Mouse (Mus musculus) liver, embryonic 14.5 days (tissue): ENCODE measurements around the gene Tspyl3.

Experiments used
- CTCF ChIP-seq: IDR thresholded peaks from 2 replicates; pipeline ENCODE4 v1.5.1; 2016; ENCODE audit warnings: antibody characterized with exemption, low read depth, control low read depth
- EP300 ChIP-seq: IDR thresholded peaks from 2 replicates; pipeline ENCODE4 v1.6.1; 2016; ENCODE audit warnings: antibody characterized with exemption, low read depth

GRCm38 (mm10) chr2:153199114-153199513, 26.1 kb downstream of the Tspyl3 start:
- TF ChIP-seq EP300 (no peak), CTCF (no peak)
